Mouse (Mus musculus) ovary, adult 18-20 months (tissue): ENCODE data around the gene Pdzd8.
A peak's percentile ranks its signal among the peaks of the same experiment; 100 is the strongest.

Experiments
- DNase-seq: peaks from one replicate; pipeline ENCODE4 v3.0.0; 2022; ENCODE audit warnings: low spot score, mixed read lengths

The Pdzd8 gene

GRCm38 (mm10) chr19:59354906-59355305 is 9.3 kb upstream of the Pdzd8 start:
- no peak for DNase-seq

- no peak for DNase-seq
Measured at GRCm38 (mm10) chr19:59352760-59353159, 7.2 kb upstream of the Pdzd8 start.

- no peak for DNase-seq
Measured at GRCm38 (mm10) chr19:59351151-59351889, 5.7 kb upstream of the Pdzd8 start.

- no peak for DNase-seq
Measured at GRCm38 (mm10) chr19:59350273-59350903, 4.8 kb upstream of the Pdzd8 start.

- DNase-seq: no peak
Measured at GRCm38 (mm10) chr19:59349329-59349960, 3.9 kb upstream of the Pdzd8 start.

GRCm38 (mm10) chr19:59346325-59346724 is 745 bp upstream of the Pdzd8 start:
- DNase-seq: no peak

- peak; percentile 14 for DNase-seq
Measured at GRCm38 (mm10) chr19:59345081-59345657, 411 bp downstream of the Pdzd8 start.

- DNase-seq: no peak
Measured at GRCm38 (mm10) chr19:59344304-59344711, 1.3 kb downstream of the Pdzd8 start.

GRCm38 (mm10) chr19:59342964-59343363 is 2.6 kb downstream of the Pdzd8 start:
- no peak for DNase-seq

GRCm38 (mm10) chr19:59339908-59340307 is 5.7 kb downstream of the Pdzd8 start:
- no peak for DNase-seq

- DNase-seq: no peak
Measured at GRCm38 (mm10) chr19:59337872-59338681, 7.5 kb downstream of the Pdzd8 start.

- DNase-seq: no peak
Measured at GRCm38 (mm10) chr19:59336655-59337054, 8.9 kb downstream of the Pdzd8 start.

- no peak for DNase-seq
Measured at GRCm38 (mm10) chr19:59330816-59331225, 14.8 kb downstream of the Pdzd8 start.

- no peak for DNase-seq
Measured at GRCm38 (mm10) chr19:59321990-59322389, 23.6 kb downstream of the Pdzd8 start, which contains the start of gene Rps12-ps3. TSS of gene Rps12-ps3 (plus strand) at chr19:59322290.

- no peak for DNase-seq
Measured at GRCm38 (mm10) chr19:59316571-59316970, 29.0 kb downstream of the Pdzd8 start.

GRCm38 (mm10) chr19:59315308-59315707 is 30.3 kb downstream of the Pdzd8 start:
- no peak for DNase-seq

GRCm38 (mm10) chr19:59292183-59292839 is 53.3 kb downstream of the Pdzd8 start:
- no peak for DNase-seq

- DNase-seq: no peak
Measured at GRCm38 (mm10) chr19:59289811-59290210, 55.8 kb downstream of the Pdzd8 start.

- DNase-seq: no peak
Measured at GRCm38 (mm10) chr19:59289042-59289441, 56.5 kb downstream of the Pdzd8 start.

- no peak for DNase-seq
Measured at GRCm38 (mm10) chr19:59282001-59282400, 63.6 kb downstream of the Pdzd8 start.

- no peak for DNase-seq
Measured at GRCm38 (mm10) chr19:59280841-59281240, 64.7 kb downstream of the Pdzd8 start.
